Mouse (Mus musculus) testis, adult 2 months (tissue): ENCODE results near the gene Tns1.

Experiments used
- CTCF ChIP-seq: fragments of 200-500 bp; IDR thresholded peaks from 2 replicates; pipeline ENCODE4 v1.5.1; 2012; ENCODE audit warnings: low read depth, mild to moderate bottlenecking, inconsistent platforms, low read length, moderate library complexity; ENCODE audit not compliant: control insufficient read depth, insufficient read depth, insufficient replicate concordance
- POLR2A ChIP-seq: fragments of 200-500 bp; IDR thresholded peaks from 2 replicates; pipeline ENCODE4 v1.6.1; 2012; ENCODE audit warnings: low read depth, mild to moderate bottlenecking, inconsistent platforms, low read length, moderate library complexity; ENCODE audit not compliant: control insufficient read depth

DNA sequence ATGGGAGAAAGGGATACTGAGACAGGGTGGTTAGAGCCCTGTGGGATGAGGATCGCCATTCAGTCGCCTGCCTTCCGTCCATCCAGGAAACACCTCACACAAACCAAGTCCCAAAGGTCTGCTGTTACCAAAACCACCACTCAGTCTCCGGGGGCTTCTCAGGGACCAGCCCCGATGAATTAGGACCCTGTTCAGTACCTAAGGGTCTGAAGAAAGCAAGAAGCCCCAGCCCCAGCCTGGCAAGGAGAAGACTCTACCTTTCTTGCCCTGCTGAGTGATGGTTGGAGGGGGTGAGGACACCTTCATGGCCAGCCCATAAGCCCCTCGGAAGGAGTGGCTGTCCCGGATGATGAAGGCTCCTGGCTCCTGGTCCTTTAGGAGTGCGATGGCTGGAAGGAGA is 203.5 kb downstream of the Tns1 start:
- TF ChIP-seq POLR2A (no peak), CTCF (no peak)
